Mouse (Mus musculus) embryonic facial prominence, embryonic 15.5 days (tissue): ENCODE measurements around the gene Ruvbl1. TPM values are rescaled to one million over a fixed set of nuclear protein-coding genes. Genes with fewer than 3 reads are reported as not detected.

Experiments
- ATAC-seq: fragments of 200-750 bp; cut with Nextera tagmentation; 2 replicates; pipeline ENCODE4 v1.8.0; 2017; ENCODE audit warnings: low read depth, moderate TSS enrichment; ENCODE audit not compliant: insufficient number of reproducible peaks, low FRiP score, low TSS enrichment
- H3K27ac ChIP-seq: fragments of 300-500 bp; sonication (generic); replicated peaks from 2 replicates; pipeline ENCODE4 v1.5.1; 2015; ENCODE audit warnings: mild to moderate bottlenecking, inconsistent platforms
- H3K27me3 ChIP-seq: fragments of 300-500 bp; sonication (generic); 2 replicates; pipeline ENCODE4 v1.6.1; 2015; ENCODE audit warnings: inconsistent platforms
- H3K36me3 ChIP-seq: fragments of 300-500 bp; sonication (generic); 2 replicates; pipeline ENCODE4 v1.6.1; 2015; ENCODE audit warnings: mild to moderate bottlenecking, inconsistent platforms
- H3K4me1 ChIP-seq: fragments of 300-500 bp; sonication (generic); 2 replicates; pipeline ENCODE4 v1.6.1; 2015; ENCODE audit warnings: inconsistent platforms
- H3K4me2 ChIP-seq: fragments of 300-500 bp; sonication (generic); replicated peaks from 2 replicates; pipeline ENCODE4 v1.6.1; 2015; ENCODE audit warnings: mild to moderate bottlenecking, inconsistent platforms
- H3K4me3 ChIP-seq: fragments of 300-500 bp; sonication (generic); replicated peaks from 2 replicates; pipeline ENCODE4 v1.5.1; 2015; ENCODE audit warnings: mild to moderate bottlenecking, inconsistent platforms
- H3K9ac ChIP-seq: fragments of 300-500 bp; sonication (generic); 2 replicates; pipeline ENCODE4 v1.6.1; 2015; ENCODE audit warnings: inconsistent platforms
- H3K9me3 ChIP-seq: fragments of 300-500 bp; sonication (generic); replicated peaks from 2 replicates; pipeline ENCODE4 v1.6.1; 2016; ENCODE audit warnings: inconsistent platforms
- WGBS: fragments of 180-500 bp; shearing (Covaris S2); methylation state at CpG from one replicate; pipeline ENCODE4 v1.1.7; 2015; 5-methylcytosine and 5-hydroxymethylcytosine counted together
- polyA plus RNA-seq: library from polyadenylated mRNA; unstranded; fragments of >200 nt; fragmentation: Nextera tagmentation; extraction: Ambion mirVana; gene quantifications from 2 replicates; pipeline ENCODE4 v1.2.1, GENCODE M21; 2015

The Ruvbl1 gene
- polyA plus RNA-seq, 1 experiment from 2014 or later, result 131 TPM

- Histone ChIP-seq H3K27me3 (no peaks in the 10 kb centered on the region), H3K27ac (no peak overlapping the region), H3K4me3 (no peak overlapping the region), H3K9me3 (no peaks in the 10 kb centered on the region), H3K4me2 (no peak overlapping the region), H3K4me1 (peaks cover 18% of the 10 kb centered on the region; the same call in 1 of the 2 replicates), H3K36me3 (no peaks in the 10 kb centered on the region), H3K9ac (no peak overlapping the region)
- 44% methylated on average over 4 of the region's 4 CpGs for WGBS
- no peak for ATAC-seq
Observed at GRCm38 (mm10) chr6:88447454-88447853, 17.8 kb upstream of the Ruvbl1 start.

GRCm38 (mm10) chr6:88454545-88454944 lies 10.7 kb upstream of the Ruvbl1 start:
- Histone ChIP-seq H3K4me1 (no peaks in the 10 kb centered on the region), H3K4me3 (no peak overlapping the region), H3K9ac (no peak overlapping the region), H3K36me3 (no peaks in the 10 kb centered on the region), H3K4me2 (no peak overlapping the region), H3K9me3 (no peaks in the 10 kb centered on the region), H3K27ac (no peak overlapping the region), H3K27me3 (peaks cover 2% of the 10 kb centered on the region; the same call in 1 of the 2 replicates)
- ATAC-seq, result no peak
- WGBS, result 57% methylated on average over 2 of the region's 2 CpGs

GRCm38 (mm10) chr6:88469878-88470277 lies 4.7 kb downstream of the Ruvbl1 start:
- Histone ChIP-seq H3K4me2 (no peak overlapping the region), H3K36me3 (peaks cover 69% of the 10 kb centered on the region), H3K4me1 (peaks cover 11% of the 10 kb centered on the region), H3K9me3 (no peaks in the 10 kb centered on the region), H3K27ac (no peak overlapping the region), H3K27me3 (no peaks in the 10 kb centered on the region), H3K4me3 (no peak overlapping the region), H3K9ac (no peak overlapping the region)
- no peak for ATAC-seq
- WGBS, result 65% methylated on average over 6 of the region's 6 CpGs

- no peak overlapping the region for H3K4me3 ChIP-seq
- H3K27me3 ChIP-seq, result no peaks in the 10 kb centered on the region
- H3K4me1 ChIP-seq, result no peaks in the 10 kb centered on the region
- no peak for ATAC-seq
- H3K9me3 ChIP-seq, result no peaks in the 10 kb centered on the region
- peaks cover 91% of the 10 kb centered on the region for H3K36me3 ChIP-seq
- WGBS, result 61% methylated on average over 6 of the region's 6 CpGs
- no peak overlapping the region for H3K9ac ChIP-seq
- H3K4me2 ChIP-seq, result no peak overlapping the region
- H3K27ac ChIP-seq, result no peak overlapping the region
Observed at GRCm38 (mm10) chr6:88480421-88480820, 15.2 kb downstream of the Ruvbl1 start.

- no peak for ATAC-seq
- 75% methylated on average over 7 of the region's 7 CpGs for WGBS
- H3K9me3 ChIP-seq, result no peaks in the 10 kb centered on the region
- no peak overlapping the region for H3K4me3 ChIP-seq
- no peak overlapping the region for H3K27ac ChIP-seq
- H3K4me2 ChIP-seq, result no peak overlapping the region
- H3K36me3 ChIP-seq, result peaks cover 95% of the 10 kb centered on the region
- no peak overlapping the region for H3K9ac ChIP-seq
- peaks cover 7% of the 10 kb centered on the region; the same call in 1 of the 2 replicates for H3K4me1 ChIP-seq
- no peaks in the 10 kb centered on the region for H3K27me3 ChIP-seq
Observed at GRCm38 (mm10) chr6:88483111-88483510, 17.9 kb downstream of the Ruvbl1 start.

GRCm38 (mm10) chr6:88483913-88484312 lies 18.7 kb downstream of the Ruvbl1 start:
- no peaks in the 10 kb centered on the region for H3K27me3 ChIP-seq
- no peak for ATAC-seq
- H3K36me3 ChIP-seq, result peaks cover 95% of the 10 kb centered on the region
- H3K9me3 ChIP-seq, result no peaks in the 10 kb centered on the region
- no peak overlapping the region for H3K4me3 ChIP-seq
- H3K27ac ChIP-seq, result no peak overlapping the region
- no peak overlapping the region for H3K9ac ChIP-seq
- no peak overlapping the region for H3K4me2 ChIP-seq
- H3K4me1 ChIP-seq, result peaks cover 7% of the 10 kb centered on the region; the same call in 1 of the 2 replicates

GRCm38 (mm10) chr6:88485378-88485777 lies 20.2 kb downstream of the Ruvbl1 start:
- ATAC-seq, result no peak
- Histone ChIP-seq H3K27ac (no peak overlapping the region), H3K4me1 (peaks cover 7% of the 10 kb centered on the region; the same call in 1 of the 2 replicates), H3K4me2 (no peak overlapping the region), H3K9me3 (no peaks in the 10 kb centered on the region), H3K9ac (no peak overlapping the region), H3K4me3 (no peak overlapping the region), H3K36me3 (peaks cover 82% of the 10 kb centered on the region), H3K27me3 (no peaks in the 10 kb centered on the region)
- WGBS, result 82% methylated on average over 6 of the region's 6 CpGs

- Histone ChIP-seq H3K4me1 (peaks cover 7% of the 10 kb centered on the region; the same call in 1 of the 2 replicates), H3K9ac (no peak overlapping the region), H3K27me3 (no peaks in the 10 kb centered on the region), H3K9me3 (no peaks in the 10 kb centered on the region), H3K4me3 (no peak overlapping the region), H3K36me3 (peaks cover 79% of the 10 kb centered on the region), H3K4me2 (no peak overlapping the region), H3K27ac (no peak overlapping the region)
- 71% methylated on average over 8 of the region's 8 CpGs for WGBS
- ATAC-seq, result peak; percentile 62; the same call in 1 of the 2 replicates
Observed at GRCm38 (mm10) chr6:88486893-88487292, 21.7 kb downstream of the Ruvbl1 start.

GRCm38 (mm10) chr6:88489026-88489425 lies 23.8 kb downstream of the Ruvbl1 start:
- peaks cover 7% of the 10 kb centered on the region; the same call in 1 of the 2 replicates for H3K4me1 ChIP-seq
- peaks cover 75% of the 10 kb centered on the region for H3K36me3 ChIP-seq
- H3K27ac ChIP-seq, result no peak overlapping the region
- 87% methylated on average over 7 of the region's 7 CpGs for WGBS
- H3K9me3 ChIP-seq, result no peaks in the 10 kb centered on the region
- H3K9ac ChIP-seq, result no peak overlapping the region
- H3K4me3 ChIP-seq, result no peak overlapping the region
- no peak overlapping the region for H3K4me2 ChIP-seq
- no peak for ATAC-seq
- H3K27me3 ChIP-seq, result no peaks in the 10 kb centered on the region

- WGBS, result 80% methylated on average over 6 of the region's 6 CpGs
- no peak overlapping the region for H3K4me2 ChIP-seq
- H3K9ac ChIP-seq, result no peak overlapping the region
- H3K36me3 ChIP-seq, result peaks cover 67% of the 10 kb centered on the region
- H3K27ac ChIP-seq, result no peak overlapping the region
- no peak overlapping the region for H3K4me3 ChIP-seq
- H3K27me3 ChIP-seq, result no peaks in the 10 kb centered on the region
- H3K4me1 ChIP-seq, result peaks cover 7% of the 10 kb centered on the region; the same call in 1 of the 2 replicates
- no peaks in the 10 kb centered on the region for H3K9me3 ChIP-seq
- no peak for ATAC-seq
Observed at GRCm38 (mm10) chr6:88489834-88490233, 24.6 kb downstream of the Ruvbl1 start.

- 87% methylated on average over 12 of the region's 12 CpGs for WGBS
- Histone ChIP-seq H3K36me3 (peaks cover 62% of the 10 kb centered on the region), H3K9ac (no peak overlapping the region), H3K27me3 (no peaks in the 10 kb centered on the region), H3K27ac (no peak overlapping the region), H3K4me3 (no peak overlapping the region), H3K9me3 (no peaks in the 10 kb centered on the region), H3K4me2 (no peak overlapping the region), H3K4me1 (peaks cover 7% of the 10 kb centered on the region; the same call in 1 of the 2 replicates)
- no peak for ATAC-seq
Observed at GRCm38 (mm10) chr6:88490629-88491354, 25.6 kb downstream of the Ruvbl1 start.

- Histone ChIP-seq H3K4me3 (no peak overlapping the region), H3K4me1 (no peaks in the 10 kb centered on the region), H3K9me3 (no peaks in the 10 kb centered on the region), H3K27me3 (no peaks in the 10 kb centered on the region; the same call in 1 of the 2 replicates), H3K27ac (no peak overlapping the region), H3K9ac (no peak overlapping the region), H3K4me2 (no peak overlapping the region), H3K36me3 (peaks cover 59% of the 10 kb centered on the region; the same call in 1 of the 2 replicates)
- no peak for ATAC-seq
- WGBS, result 90% methylated on average over 6 of the region's 6 CpGs
Observed at GRCm38 (mm10) chr6:88493712-88494111, 28.5 kb downstream of the Ruvbl1 start.
